Mouse (Mus musculus) intestine, postnatal 0 days (tissue): ENCODE results near the gene Aen. TPM values are rescaled to one million over a fixed set of nuclear protein-coding genes. Genes with fewer than 3 reads are reported as not detected.

Experiments
- ATAC-seq: fragments of 200-750 bp; cut with Nextera tagmentation; 2 replicates; pipeline ENCODE4 v1.8.0; 2017; ENCODE audit warnings: mild to moderate bottlenecking, moderate TSS enrichment, moderate library complexity
- H3K27ac ChIP-seq: fragments of 300-500 bp; sonication (generic); 2 replicates; pipeline ENCODE4 v1.5.1; 2014; ENCODE audit warnings: mild to moderate bottlenecking, low read depth, low read length, moderate library complexity
- H3K27me3 ChIP-seq: fragments of 300-500 bp; sonication (generic); replicated peaks from 2 replicates; pipeline ENCODE4 v1.6.1; 2014; ENCODE audit warnings: low read length, mixed read lengths; ENCODE audit not compliant: control insufficient read depth, insufficient read depth
- H3K36me3 ChIP-seq: fragments of 300-500 bp; sonication (generic); 2 replicates; pipeline ENCODE4 v1.6.1; 2014; ENCODE audit warnings: mild to moderate bottlenecking, moderate library complexity; ENCODE audit not compliant: control insufficient read depth, insufficient read depth
- H3K4me1 ChIP-seq: fragments of 300-500 bp; sonication (generic); replicated peaks from 2 replicates; pipeline ENCODE4 v1.6.1; 2014; ENCODE audit warnings: antibody characterized with exemption, low read length, mixed read lengths; ENCODE audit not compliant: control insufficient read depth, insufficient read depth
- H3K4me2 ChIP-seq: fragments of 300-500 bp; sonication (generic); replicated peaks from 2 replicates; pipeline ENCODE4 v1.6.1; 2014; ENCODE audit warnings: low read depth, mild to moderate bottlenecking, moderate library complexity
- H3K4me3 ChIP-seq: fragments of 300-500 bp; sonication (generic); 2 replicates; pipeline ENCODE4 v1.5.1; 2014; ENCODE audit warnings: low read depth, low read length
- H3K9ac ChIP-seq: fragments of 300-500 bp; sonication (generic); 2 replicates; pipeline ENCODE4 v1.6.1; 2014; ENCODE audit warnings: mild to moderate bottlenecking, low read depth, low read length
- H3K9me3 ChIP-seq: fragments of 300-500 bp; sonication (generic); 2 replicates; pipeline ENCODE4 v1.6.1; 2016; ENCODE audit warnings: mixed run types; ENCODE audit not compliant: control insufficient read depth
- CTCF ChIP-seq: sonication (generic); IDR thresholded peaks from 2 replicates; pipeline ENCODE4 v1.5.1; 2016; ENCODE audit warnings: low read depth, mild to moderate bottlenecking, control low read depth, antibody characterized with exemption, moderate library complexity
- WGBS: fragments of 180-500 bp; shearing (Covaris S2); extraction: QIAGEN DNeasy Blood & Tissue Kit; methylation state at CpG from one replicate; pipeline ENCODE4 v1.1.7; 2014; 5-methylcytosine and 5-hydroxymethylcytosine counted together
- polyA plus RNA-seq: library from polyadenylated mRNA; unstranded; fragments of >200 nt; fragmentation: Nextera tagmentation; extraction: Ambion mirVana; gene quantifications from 2 replicates; pipeline ENCODE4 v1.2.1, GENCODE M21; 2015

The Aen gene
- polyA plus RNA-seq, 1 experiment from 2014 or later = 19.7 TPM

DNA sequence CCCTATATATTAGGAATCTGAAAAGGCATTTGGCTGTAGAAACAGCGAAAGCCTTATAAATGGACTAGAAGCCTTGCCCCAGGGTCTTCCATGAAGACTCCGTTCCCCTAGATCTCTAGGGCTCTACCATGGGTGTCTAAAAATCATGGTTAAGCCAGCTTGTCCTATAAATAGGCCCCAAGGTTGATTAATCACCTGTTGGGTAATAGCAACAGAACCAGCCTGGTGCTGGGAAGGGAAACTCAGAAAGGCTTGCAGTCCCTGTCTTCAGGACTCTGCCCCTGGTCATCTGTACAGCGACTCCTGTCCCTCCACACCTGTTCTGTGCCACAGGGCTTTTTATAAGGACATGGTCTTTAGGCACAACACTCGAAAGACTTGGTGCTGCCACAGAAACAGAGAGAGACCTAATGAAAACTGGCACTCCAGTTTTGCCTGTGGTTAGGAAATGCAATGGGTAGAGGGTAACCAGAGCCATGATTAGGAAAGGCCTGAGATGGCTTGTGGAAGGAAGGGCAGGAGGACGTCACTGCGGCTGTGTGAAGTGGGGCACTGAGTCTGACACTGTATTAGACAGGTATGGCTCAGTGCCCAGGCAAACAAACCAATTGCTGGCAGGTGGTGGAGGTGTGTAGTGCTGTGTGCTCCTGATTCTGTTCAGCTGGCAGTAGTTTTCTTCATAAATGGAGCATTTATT is 7.7 kb downstream of the Aen start:
- Histone ChIP-seq H3K27ac (no peak overlapping the region), H3K9ac (no peak overlapping the region), H3K4me1 (no peaks in the 10 kb centered on the region), H3K4me2 (no peak overlapping the region), H3K4me3 (no peak overlapping the region), H3K27me3 (no peaks in the 10 kb centered on the region), H3K36me3 (peaks cover 42% of the 10 kb centered on the region), H3K9me3 (no peaks in the 10 kb centered on the region)
- TF ChIP-seq CTCF = no peak
- 89% methylated on average over 6 of the region's 6 CpGs for WGBS
- ATAC-seq = no peak

GRCm38 (mm10) chr7:78904175-78904574 is 8.5 kb downstream of the Aen start:
- Histone ChIP-seq H3K4me3 (no peak overlapping the region), H3K9me3 (no peaks in the 10 kb centered on the region), H3K27me3 (no peaks in the 10 kb centered on the region), H3K4me2 (no peak overlapping the region), H3K27ac (no peak overlapping the region), H3K4me1 (no peaks in the 10 kb centered on the region), H3K9ac (no peak overlapping the region), H3K36me3 (peaks cover 42% of the 10 kb centered on the region)
- ATAC-seq = no peak
- 94% methylated on average over 2 of the region's 2 CpGs for WGBS
- TF ChIP-seq CTCF = no peak

- Histone ChIP-seq H3K4me1 (0 out of 2 replicates have a peak, but pooled peaks cover 3% of the 10 kb centered on the region), H3K27ac (no peak overlapping the region), H3K4me2 (no peak overlapping the region), H3K9ac (no peak overlapping the region), H3K36me3 (peaks cover 23% of the 10 kb centered on the region), H3K27me3 (no peaks in the 10 kb centered on the region), H3K4me3 (no peak overlapping the region), H3K9me3 (no peaks in the 10 kb centered on the region)
- ATAC-seq = no peak
- WGBS = 88% methylated on average over 6 of the region's 6 CpGs
- no peak for TF ChIP-seq CTCF
Measured at GRCm38 (mm10) chr7:78909026-78909425, 13.4 kb downstream of the Aen start.

DNA sequence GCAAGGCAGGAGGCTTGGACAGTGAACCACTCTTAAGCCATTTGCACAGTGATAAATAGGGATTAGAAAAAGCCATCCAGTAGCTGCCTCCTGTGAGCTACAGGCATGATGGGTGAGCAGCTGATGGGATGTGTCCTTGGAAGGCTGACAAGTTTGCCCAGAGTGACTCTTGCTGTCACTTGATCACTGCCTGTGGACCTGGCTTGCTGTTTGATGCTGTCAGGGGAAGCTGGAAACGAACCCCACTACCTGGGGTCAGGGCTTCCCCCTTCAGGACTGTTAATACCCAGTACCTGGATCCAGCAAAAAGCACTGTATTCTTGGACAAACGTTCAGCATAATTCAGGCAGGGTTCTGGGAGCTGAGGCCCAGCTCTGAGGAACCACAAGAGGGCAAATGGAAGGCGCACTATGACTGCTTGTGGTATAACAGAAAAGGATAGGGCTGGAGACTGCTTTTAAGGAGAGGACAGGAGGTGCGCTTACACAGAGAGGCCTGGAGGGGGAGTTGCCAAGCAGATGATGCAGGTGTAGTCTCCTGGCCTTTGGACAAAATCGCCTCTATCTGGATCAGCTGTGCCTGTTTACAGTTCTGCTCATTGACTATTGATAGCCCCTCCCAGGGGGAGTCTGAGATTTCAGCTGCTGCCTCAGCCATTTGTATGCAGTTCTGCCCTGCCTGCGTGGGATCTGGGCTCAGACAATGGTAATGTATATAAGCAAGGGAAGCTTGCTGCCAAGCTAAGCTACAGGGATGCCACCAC is 14.9 kb downstream of the Aen start:
- Histone ChIP-seq H3K27ac (no peak overlapping the region), H3K4me3 (no peak overlapping the region), H3K4me1 (0 out of 2 replicates have a peak, but pooled peaks cover 3% of the 10 kb centered on the region), H3K36me3 (peaks cover 14% of the 10 kb centered on the region), H3K9ac (no peak overlapping the region), H3K9me3 (no peaks in the 10 kb centered on the region), H3K4me2 (no peak overlapping the region), H3K27me3 (no peaks in the 10 kb centered on the region)
- ATAC-seq = no peak
- 46% methylated on average over 6 of the region's 6 CpGs for WGBS
- peak; percentile 46 for TF ChIP-seq CTCF

- H3K27ac ChIP-seq = no peak overlapping the region
- no peak for ATAC-seq
- H3K9ac ChIP-seq = no peak overlapping the region
- H3K4me2 ChIP-seq = no peak overlapping the region
- 0 out of 2 replicates have a peak, but pooled peaks cover 3% of the 10 kb centered on the region for H3K4me1 ChIP-seq
- no peak overlapping the region for H3K4me3 ChIP-seq
- no peaks in the 10 kb centered on the region for H3K27me3 ChIP-seq
- 81% methylated on average over 4 of the region's 4 CpGs for WGBS
- peaks cover 9% of the 10 kb centered on the region for H3K36me3 ChIP-seq
- no peak for TF ChIP-seq CTCF
- no peaks in the 10 kb centered on the region for H3K9me3 ChIP-seq
Measured at GRCm38 (mm10) chr7:78911209-78911608, 15.6 kb downstream of the Aen start.

DNA sequence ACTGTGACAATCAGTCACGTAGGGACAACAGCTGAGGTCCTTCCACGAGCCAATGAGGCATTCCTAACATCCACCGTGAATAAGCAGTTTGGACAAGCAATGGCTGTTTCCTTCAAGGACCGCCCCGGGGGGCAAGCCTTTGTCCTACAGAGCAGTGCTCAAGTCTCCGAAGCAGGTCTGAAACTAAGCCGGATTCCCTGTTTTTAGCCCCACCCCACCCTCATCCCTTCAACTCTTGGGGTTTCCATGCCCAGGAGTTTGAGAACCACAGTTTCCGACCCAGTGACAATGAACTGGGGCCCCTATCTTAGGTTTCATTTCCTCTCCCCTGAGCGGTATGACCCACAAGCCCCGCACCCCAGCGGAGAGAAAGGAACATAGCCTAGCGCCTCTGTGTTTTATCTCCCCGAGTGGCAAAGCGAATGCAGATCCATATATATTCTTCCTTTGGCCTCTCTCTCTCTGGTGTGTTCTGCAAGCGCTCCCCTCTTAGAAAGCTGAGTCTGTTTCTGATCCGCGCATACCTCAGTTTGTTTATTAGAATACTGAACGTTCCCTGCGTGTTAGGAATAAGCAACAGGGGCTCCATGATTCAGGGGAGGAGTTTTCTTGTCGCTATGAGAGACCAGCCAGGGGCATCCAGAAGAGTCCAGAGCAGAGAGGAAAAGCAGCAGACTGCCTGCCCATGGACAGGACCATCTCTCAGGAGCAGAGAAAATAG is 16.8 kb downstream of the Aen start:
- H3K4me2 ChIP-seq = peak overlapping the region; percentile 55
- no peak overlapping the region for H3K4me3 ChIP-seq
- no peaks in the 10 kb centered on the region for H3K9me3 ChIP-seq
- ATAC-seq = no peak
- H3K36me3 ChIP-seq = no peaks in the 10 kb centered on the region; the same call in 1 of the 2 replicates
- 18% methylated on average over 20 of the region's 20 CpGs for WGBS
- 0 out of 2 replicates have a peak, but pooled peaks cover 3% of the 10 kb centered on the region for H3K4me1 ChIP-seq
- H3K9ac ChIP-seq = no peak overlapping the region
- TF ChIP-seq CTCF = no peak
- no peak overlapping the region for H3K27ac ChIP-seq
- no peaks in the 10 kb centered on the region for H3K27me3 ChIP-seq
